Mouse (Mus musculus) gastrocnemius, postnatal 25 days (tissue): Measurements from ENCODE around the gene Clpsl2. TPM values are rescaled to one million over a fixed set of nuclear protein-coding genes. Genes with fewer than 3 reads are reported as not detected.
"Not testable (repeated sequence)": the region's sequence is repeated elsewhere in the genome, so short reads cannot be mapped to it uniquely, and the experiment has no call there.

Experiments
- DNase-seq: peaks from one replicate; pipeline ENCODE4 v3.0.0; 2022
- total RNA-seq, 2 experiments: library from RNA; stranded (reverse); gene quantifications; 1 replicate in 1 of 2; 2 replicates in 1 of 2; pipeline ENCODE4 v1.2.3; 2021

Clpsl2 gene
- total RNA-seq, 2 experiments from 2014 or later = not detected

DNA sequence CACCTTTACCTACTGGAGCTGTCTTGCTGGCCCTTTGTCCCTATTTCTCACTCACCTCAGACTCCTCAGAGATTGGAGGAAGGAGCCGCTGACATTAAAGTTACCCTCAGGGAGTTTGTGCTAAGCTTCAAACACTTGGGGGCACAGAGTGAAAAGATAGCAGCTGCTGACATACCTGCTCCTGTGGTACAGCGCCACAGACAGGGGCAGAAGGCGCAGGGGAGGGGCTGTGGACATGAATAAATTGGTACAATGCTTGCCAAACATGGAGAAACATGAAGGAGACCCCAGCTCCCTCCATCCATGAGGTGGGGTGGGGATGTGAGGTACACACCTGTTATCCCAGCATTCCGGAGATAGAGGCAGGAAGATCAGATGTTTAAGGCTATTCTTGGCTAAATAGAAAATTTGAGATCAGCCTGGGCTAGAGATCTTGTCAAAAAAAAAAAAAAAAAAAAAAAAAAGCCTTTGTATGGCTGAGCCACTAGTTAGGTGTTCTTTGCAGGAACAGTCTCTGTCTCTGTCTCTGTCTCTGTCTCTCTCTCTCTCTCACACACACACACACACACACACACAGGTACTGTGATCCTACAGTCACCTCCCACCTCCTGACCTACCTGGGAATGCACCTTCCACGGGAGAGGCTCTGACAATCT lies 28.0 kb upstream of the Clpsl2 start:
- DNase-seq = no peak

DNA sequence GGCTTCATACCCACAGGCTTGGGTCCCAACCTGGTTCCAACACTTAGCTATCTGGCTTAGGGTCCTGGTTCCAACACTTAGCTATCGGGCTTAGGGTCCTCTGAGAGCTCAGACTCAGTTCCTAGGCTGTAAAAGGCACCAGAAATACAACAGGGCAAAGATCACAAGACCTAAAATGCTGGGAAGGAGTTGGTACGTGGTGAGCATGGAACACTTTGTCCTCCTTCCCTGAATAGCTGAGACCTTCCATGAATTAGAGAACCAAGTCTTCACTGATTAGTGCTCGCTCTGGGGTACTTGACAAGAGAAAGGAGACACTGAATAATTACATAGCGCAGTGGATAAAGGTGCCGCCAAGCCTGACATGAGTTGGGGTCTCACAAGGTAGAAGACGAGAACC lies 27.3 kb upstream of the Clpsl2 start:
- DNase-seq = no peak

DNA sequence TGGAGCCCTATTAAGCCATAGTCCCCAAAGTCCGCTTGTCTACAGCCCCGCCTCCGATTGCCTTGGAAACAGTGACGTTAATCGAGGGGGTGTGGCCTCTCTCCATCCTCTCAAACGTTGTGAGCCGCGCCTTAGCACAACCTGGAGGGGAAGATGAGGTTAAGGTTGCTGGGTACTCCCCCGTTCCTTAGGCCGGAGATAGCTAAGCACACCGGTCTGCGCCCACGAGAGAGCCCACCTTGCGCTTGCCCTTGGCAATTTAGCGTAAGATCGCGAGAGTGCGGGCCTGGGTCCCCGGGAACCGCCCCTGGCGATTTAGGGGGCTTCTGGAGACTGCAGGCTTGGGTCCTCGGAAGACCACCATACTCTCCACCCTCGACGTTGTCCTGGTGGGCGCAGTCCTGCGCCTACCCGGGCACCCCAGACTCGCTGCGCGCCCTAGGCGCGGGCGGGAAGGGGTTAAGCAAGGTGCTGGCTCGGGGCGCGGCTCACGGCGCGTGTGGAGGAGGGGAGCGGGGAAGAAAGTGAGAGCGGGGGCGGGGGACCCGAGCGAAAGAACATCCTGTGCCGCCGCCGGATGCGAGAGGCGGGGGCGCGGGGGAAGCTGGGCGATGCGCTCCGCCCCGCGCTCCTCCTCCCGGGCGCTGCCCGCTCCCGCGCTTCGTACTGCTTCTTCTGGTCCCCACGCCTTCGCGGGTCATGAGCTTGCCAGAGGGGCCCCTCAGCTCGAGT lies 26.4 kb upstream of the Clpsl2 start:
- peak; percentile 96 for DNase-seq

DNA sequence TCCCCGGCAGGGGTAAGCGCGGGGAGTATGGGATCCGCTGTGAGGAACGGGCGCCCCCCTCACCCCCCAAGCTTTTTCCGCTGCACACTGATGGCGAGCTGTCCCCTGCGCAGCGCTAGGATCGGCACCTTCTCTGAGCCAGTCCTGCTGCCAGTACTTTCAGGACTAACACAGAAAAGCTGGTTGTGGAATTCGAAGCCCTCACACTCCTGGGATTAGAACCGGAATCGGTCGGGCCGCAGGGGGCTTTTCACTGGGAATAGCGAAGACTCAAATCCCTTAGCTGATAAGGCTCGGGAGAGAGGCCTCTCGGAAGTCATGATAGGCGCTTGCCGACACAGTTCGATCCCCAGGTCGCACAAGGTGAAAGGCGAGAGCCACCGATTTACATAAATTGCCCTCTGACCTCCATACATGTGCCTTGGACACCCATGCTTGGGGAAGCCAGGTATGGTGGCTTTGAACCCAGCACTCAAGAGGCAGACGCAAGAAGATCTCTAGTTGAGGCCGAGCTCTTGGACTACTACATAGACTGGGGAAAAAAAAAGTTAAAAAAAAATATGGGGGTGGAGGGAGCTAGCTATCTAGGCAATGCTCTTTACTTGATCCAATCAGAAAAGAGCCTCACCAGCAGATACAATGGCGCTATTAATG lies 25.7 kb upstream of the Clpsl2 start:
- DNase-seq = no peak

DNA sequence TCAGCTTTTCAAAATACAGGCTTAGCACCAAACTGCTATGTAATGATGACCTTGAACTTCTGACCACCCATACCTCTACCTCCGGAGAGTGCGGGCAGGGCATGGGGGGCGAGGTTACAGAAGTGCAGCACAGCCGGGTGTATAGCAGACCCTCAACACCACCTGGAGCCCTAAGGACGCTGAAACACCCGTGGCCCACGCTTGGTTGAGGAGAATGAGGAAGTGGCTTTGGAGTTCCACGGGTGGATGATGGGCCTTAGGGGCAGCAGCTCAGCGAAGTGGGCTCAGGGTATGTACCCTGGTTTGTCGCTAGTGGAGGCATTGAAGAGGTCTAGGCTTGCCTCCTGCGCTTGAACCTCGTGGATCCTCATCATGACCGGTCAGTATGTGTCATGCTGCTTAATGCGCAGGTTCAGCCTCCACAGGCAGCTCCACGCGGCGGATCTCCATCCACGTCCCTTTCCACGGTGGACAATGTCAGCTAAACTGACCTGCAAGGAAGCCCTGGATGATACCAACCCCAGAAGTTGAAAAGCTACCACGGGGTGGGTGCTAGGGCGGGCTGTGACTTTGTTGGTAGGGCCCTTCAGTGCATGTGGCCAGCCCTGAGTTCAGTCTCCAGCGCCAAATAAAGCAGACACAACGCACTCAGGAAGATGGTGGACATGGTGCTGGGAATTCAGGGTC lies 25.1 kb upstream of the Clpsl2 start:
- peak; percentile 38 for DNase-seq

DNA sequence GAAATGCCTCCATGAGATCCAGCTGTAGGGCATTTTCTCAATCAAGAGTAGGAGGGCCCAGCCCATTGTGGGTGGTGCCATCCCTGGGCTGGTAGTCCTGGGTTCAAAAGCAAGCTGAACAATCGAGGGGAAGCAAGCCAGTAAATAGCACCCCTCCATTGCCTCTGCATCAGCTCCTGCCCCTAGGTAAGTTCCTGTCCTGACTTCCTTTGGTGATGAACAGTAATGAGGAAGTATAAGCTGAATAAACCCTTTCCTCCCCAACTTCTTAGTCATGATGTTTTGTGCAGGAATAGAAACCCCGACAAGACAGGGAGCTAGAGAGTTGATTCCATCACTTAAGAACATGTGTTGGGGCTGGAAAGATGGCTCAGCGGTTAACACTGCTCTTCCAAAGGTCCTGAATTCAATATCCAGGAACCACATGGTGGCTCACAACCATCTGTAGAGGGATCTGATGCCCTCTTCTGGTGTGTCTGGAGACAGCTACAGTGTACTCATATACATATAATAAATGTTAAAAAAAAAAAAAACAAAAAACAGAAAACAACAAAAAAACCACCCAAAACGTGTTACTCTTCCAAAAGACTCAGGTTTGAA lies 24.3 kb upstream of the Clpsl2 start:
- peak; percentile 26 for DNase-seq

DNA sequence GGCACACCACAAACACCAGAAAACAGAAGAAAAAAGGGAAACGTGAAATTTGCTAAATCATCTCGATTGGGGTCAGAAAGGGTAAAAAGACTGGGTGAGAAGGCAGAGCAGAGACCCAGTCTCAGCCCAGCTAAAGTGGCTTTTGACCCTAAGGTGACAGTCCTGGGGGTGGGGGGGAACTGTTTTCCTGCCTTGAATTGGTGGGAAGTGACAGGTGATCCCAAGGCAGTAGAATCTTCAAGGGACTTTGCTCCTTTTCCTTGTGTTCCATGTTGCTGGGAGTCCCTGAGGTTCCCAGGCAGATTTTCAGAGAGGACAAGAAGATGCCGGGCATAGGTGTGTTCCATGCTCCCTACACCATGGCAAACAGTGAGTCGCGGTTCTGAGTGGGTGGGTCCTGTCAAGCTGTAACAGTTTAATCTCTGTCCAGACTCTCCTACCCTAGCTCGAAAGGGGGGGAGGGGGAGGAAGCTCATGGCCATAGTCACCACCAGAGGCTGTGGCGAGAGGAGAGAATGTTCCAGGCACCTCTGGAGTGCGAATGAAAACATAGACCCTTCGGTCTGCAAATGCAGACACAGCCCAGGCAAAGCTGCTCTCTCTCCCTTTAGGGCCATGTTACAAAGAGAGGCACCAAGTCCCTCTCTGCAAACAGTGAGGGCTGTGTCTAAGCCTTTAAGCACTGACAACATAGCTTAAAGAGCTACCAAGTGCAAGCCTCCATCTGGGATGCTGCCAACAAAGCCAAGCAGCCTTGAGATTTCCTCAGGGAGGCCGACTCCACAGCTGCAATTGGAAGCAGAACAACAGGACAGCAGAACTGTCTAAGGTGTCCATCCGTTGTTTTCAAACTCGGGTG lies 21.8 kb upstream of the Clpsl2 start:
- DNase-seq = peak; percentile 27

DNA sequence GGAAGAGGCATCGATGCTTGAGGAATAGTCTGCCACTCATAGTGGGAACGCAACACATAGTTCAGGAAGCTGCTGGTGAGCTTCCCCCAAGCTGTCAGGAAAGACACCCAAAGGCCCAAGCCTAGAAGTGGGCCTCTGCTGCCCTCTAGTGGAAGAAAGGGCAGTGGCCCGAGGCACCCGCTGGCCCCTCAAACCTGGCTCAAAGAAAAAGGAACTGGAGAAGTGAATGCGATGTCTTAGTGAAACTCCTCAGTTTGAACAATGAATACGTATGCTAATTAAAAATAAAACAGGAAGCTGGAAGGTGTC lies 21.2 kb upstream of the Clpsl2 start:
- DNase-seq = peak; percentile 83

DNA sequence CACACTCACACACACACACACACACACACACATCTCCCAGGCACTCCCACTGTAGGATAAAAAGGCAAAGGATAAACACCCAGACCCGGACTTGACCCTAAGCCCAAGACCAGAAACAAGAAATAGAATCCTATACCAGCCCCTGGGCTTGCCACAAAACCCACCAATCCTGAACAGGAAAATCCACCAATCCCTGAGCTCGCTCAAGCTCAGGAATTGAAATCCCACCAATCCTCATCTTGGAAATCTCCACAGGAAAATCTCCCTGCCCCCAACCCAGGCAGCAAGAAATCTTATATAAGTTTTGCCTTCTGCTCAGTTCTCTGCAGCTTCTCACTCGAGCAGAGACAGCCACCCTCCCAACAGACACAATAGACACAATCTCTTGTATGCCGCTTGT lies 20.1 kb upstream of the Clpsl2 start:
- DNase-seq = no peak

DNA sequence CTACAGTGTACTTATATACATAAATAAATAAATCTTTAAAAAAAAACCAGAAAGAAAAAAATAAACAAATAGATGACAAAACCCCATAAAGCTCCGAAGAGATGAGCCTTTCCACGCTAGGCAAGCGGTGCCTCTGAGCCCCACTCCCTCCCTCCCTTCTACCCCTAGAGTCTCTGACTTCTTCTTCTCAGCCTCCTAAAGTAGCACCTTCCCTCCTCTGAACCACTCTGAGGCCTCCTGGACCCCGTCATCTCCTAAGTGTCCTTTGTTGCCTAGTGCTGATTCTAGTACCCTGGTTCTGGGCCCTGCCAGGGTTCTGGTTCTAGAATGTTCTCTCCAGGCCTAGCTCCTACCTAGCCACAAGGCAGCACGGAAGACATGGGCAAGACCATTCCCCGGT lies 18.7 kb upstream of the Clpsl2 start, which contains the start of gene Armc12:
TSS of gene Armc12 (plus strand) at position 301 of the 400 bp plus-strand sequence.
- no peak for DNase-seq

DNA sequence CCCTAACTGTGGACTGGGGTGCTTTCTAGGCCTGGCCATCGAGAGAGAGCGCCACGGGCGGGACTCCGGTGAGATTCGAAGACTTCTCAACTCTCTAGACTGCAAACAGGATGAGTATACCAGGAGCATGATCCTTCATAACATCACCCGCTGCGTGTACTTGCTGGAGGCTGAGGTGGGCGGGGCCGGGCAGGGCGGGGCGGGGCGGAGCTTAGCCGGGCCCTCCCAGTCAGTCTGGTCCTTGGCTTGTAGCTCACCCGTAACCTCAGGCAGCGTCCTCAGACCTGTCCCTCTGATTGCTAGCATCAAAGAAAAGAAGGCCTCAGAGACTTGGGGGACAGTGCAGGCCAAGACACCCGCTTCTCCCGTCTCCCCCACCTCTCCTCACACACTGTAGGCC lies 17.3 kb upstream of the Clpsl2 start:
- DNase-seq = no peak

DNA sequence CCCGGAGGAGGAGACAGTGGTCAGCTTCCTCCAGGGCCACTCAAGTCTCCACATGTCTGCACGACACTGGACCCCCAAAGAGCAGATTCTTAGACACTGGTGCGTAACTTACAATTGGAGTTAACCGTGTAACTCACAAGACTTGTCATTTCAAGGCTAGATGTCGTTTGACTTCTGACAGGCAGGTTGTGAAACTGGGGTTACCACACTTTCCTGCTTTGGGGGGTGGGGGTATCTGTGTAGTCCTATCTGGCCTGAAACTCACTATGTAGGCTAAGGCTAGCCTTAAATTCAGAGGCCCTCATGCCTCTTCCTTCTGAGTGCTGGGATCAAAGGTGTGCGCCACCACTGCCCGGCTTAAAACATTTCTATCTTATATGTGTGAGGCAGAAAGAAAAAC lies 16.7 kb upstream of the Clpsl2 start:
- DNase-seq = no peak

DNA sequence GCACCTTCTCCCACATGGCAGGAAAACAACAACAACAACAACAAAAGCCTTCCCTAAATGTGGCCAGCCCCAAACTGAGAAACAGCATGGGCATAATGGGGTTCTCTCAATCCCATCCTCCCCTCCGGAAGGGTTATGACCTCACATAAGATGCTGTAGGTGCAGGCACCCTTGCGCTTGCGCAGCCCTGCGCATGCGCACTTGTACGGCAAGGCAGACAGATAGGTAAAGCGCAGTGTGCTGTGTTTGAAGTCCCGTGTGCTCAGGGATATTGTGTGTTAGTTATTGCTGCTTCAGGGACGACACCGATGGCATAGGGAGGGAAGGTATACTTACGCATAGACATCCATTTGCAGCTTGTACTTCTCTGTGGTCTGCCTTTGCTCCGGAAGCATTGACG lies 15.9 kb upstream of the Clpsl2 start:
- DNase-seq = no peak

DNA sequence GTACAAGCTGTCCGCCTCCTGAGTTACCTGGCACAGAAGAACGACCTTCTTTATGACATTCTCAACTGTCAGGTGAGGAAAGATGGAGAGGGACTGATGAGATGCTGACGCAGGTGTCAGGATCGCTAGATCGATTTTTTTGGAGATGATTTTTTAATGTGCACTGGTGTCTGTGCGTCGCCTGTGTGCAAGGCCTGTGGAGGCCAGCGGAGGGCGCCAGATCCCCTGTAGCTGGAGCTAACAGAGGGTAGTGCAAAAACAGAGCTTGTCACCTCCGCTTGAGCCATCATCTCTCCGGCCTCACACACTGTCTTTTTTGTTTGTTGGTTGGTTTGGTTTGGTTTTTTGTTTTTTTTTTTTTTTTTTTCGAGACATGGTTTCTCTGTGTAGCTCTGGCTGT lies 11.3 kb upstream of the Clpsl2 start:
- no peak for DNase-seq

DNA sequence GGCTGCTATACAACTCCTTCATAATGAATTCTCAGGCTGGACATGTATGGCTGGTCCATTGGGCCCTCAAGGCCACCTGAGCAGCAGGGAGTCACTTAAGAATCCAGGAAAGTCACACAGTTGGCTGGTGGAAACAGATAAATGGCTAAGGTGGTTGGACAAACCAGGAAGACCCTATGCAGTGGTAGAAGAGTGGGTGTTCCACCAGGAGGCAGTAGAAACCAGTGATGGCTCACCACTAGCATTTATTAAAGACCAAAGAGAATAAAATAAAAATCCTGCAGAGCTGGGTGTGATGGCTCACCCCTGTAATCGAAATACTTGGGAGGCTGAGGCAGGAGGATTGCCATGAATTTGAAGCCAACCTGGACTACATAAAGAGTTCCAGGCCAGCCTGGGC lies 2.3 kb upstream of the Clpsl2 start:
- DNase-seq = no peak

DNA sequence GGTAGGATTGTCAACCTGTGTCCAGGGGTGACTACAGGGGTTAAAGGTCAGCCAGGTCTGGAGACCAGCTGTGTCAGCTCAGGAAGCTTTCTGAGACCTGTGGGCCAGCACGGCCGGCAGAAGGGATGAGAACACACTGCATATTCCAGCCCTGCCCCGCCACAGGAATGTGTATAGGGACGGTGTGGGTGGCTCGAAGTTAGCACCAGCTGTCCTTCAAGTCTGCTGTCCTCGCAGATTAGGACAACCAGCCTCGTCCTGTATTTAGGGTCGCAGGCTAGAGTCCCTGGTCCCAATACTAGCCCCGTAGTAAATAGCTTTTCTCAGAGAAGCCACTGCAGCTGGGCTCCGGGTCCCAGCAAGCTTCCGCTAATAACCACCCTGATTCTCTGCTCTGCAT lies 661 bp upstream of the Clpsl2 start:
- DNase-seq = no peak

DNA sequence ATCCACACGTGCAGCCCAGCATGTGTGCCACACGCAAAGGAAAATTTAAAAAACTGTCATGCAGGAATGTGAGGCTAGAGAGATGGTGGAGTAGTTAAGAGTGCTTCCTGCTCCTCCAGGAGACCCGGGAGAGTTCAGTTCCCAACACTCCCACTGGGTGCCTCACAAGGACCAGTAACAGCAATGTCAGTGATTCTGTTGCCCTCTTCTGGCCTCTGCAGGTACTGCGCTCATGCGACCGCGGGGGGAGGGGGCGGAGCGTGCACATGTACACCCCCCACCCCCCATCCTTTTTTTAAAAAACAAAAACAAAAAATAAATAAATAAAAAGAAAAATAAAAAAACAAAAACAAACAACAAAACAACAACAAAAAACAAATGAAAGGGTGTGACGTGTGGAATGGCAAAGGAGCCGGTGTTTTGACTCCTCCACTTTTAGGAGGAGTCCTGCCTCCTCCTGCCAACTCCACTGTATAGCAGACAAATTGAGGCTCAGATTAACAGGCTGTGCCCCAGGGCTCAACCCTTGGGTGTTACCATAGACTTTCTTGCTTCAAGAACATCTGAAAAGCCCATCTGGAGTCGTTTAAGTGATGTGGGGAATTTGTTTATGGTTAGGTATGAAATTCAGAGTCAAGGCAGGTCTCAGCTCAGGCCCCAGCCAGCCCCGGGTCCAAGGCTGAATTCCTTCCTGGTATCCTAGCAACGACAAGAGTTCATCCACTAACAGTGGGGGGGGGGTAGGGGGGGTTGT lies 4.0 kb downstream of the Clpsl2 start:
- DNase-seq = peak; percentile 49

DNA sequence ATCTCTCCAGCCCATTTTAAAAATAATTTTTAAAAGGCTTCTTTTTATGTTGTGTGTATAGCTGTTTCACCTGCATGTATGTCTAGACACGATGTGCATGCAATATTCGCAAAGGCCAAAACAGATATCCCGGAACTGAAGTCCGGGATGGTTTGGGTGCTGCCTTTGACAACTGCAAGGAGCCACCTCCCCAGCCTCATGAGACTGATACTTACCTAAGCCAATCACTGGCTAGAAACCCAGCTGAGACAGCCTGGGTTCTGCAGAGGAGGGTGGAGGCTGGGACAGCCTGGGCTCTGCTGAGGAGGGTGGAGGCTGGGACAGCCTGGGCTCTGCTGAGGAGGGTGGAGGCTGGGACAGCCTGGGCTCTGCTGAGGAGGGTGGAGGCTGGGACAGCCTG lies 4.8 kb downstream of the Clpsl2 start:
- not testable (repeated sequence) for DNase-seq

DNA sequence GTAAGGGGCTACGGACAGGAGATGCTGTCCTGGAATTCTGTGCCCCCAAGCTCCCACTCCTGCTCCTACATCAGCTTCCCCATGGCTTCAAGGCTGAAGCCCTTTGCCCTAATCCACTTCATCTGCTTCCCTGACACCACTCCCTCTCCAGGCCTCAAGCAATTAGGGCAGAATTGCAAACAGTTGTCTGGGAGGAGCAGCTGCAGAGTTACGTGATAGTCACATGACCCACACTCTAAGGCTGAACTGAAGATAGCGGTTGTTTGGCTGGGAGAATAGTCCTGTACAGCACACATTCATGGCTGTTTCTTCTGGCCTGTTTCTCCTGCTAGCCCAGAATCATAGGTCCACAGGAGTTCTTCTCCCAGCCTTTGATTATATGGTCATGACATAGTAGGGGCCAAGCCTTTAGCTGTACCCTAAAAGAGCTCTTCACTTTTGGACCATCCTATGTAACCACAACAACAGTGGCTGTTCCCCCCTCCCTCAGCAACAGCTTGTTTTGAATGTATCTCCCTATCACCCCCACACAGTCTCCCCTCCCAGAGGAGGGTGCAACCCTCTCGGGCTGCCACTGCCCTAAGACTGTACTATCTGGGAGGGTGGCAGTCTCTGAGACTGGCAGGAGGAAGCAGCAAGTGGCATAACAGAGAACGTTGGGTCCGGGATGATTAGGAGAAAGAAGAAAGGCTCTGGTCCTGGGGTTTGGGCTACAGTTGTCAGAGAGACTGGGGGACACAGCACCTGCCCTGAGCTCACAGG lies 7.6 kb downstream of the Clpsl2 start:
- DNase-seq = no peak

DNA sequence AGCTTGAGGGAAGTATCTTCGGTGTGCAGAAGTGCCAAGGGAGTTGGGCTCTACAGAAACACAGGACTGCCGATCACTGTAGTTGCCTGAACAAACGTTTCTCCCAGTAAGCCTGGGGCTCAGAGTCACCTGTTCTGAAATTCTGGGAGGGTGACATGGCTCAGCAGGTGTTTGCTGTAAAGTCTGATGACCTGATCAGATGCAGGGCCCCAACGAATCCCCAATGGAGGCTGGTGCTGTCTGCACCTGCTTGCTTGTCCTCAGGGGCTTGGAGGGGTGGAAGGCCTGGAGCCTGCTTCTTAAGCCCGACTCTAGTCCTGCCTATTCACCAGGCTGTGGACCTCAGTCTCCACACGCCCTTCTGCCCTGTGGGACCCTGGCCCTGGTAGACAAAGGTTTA lies 8.6 kb downstream of the Clpsl2 start:
- DNase-seq = no peak
